Mouse (Mus musculus): ENCODE measurements around the gene Urgcp. TPM values are rescaled to one million over a fixed set of nuclear protein-coding genes. Genes with fewer than 3 reads are reported as not detected.

Urgcp gene
- polyA plus RNA-seq, 1 experiment from 2014 or later: 9.4 TPM

DNA sequence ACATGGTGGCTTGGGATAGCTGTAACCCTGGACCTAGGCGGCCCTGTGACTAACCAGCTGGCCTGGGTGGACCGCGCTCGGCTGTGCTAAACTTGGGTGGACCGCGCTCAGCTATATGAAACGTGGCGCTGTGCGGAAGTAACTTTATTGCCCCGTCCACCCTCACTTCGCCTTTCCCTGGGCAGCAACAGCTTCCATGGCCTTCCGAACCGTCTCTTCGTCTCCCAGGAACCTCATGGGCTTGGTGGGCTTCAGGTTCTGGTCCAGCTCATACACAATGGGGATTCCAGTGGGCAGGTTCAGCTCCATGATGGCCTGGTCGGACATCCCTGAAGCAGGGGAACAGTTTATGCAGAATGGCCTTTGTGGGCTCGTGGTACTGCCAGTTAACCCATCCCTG is 39.3 kb upstream of the Urgcp start:
- Histone ChIP-seq H3K27ac (ENCODE audit: low read length) (no peak overlapping the region), H3K4me2 (ENCODE audit: low read depth, low read length) (no peak overlapping the region), H3K4me3 (ENCODE audit: low read depth, low read length) (no peak overlapping the region), H3K4me1 (ENCODE audit: control insufficient read depth, low read depth, low read length) (peaks cover 3% of the 10 kb centered on the region; the same call in 1 of the 2 replicates), H3K9ac (ENCODE audit: low read depth, low read length) (no peak overlapping the region), H3K9me3 (replicated peaks; ENCODE audit: control insufficient read depth, low read length) (no peaks in the 10 kb centered on the region), H3K36me3 (ENCODE audit: control insufficient read depth, insufficient read depth) (peaks cover 15% of the 10 kb centered on the region), H3K27me3 (ENCODE audit: control insufficient read depth, insufficient read depth, low read depth, low read length) (no peaks in the 10 kb centered on the region)
- WGBS (ENCODE audit: insufficient replicate concordance): 82% methylated on average over 16 of the region's 16 CpGs
- ATAC-seq (ENCODE audit: low read depth): no peak

DNA sequence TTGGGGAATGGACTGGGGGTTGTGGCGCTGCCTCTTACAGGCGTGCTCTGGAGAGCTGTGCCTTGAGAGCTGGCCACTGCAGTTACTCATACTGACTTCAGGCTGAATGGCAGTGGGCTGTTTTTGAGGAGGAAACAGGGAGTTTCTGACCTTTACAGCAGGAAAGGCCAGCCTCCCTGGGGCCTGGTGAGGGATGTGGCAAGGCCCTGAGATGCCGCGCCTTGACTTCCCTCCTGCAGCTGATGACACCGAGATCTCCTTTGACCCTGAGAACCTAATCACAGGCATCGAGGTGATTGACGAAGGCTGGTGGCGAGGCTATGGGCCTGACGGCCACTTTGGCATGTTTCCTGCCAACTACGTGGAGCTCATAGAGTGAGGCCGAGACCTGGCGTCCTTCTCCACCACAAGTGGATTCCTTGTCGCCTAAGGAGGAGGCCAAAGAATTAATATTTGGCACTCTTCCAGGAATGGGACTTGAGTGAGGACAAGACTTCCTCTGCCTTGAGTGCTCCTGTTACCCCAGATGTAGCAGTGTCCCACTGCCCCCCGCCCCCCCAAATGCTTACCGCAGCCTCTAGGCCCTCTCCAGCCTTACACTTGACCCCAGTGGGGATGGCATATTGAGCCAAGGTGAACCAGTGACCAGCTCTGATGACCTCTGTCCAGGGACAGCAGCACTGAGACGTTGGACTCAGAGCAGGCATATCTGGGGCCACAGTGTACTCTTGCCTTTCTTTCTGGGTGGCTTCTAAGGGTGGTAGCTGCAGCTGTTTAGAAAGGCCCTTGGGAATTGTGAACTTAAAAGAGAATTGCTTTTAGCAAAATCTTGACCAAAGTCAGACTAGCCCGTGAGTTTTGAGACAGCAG is 37.7 kb upstream of the Urgcp start:
- no peak for ATAC-seq (ENCODE audit: low read depth)
- Histone ChIP-seq H3K36me3 (ENCODE audit: control insufficient read depth, insufficient read depth) (peaks cover 16% of the 10 kb centered on the region), H3K27me3 (ENCODE audit: control insufficient read depth, insufficient read depth, low read depth, low read length) (no peaks in the 10 kb centered on the region), H3K9ac (ENCODE audit: low read depth, low read length) (no peak overlapping the region), H3K9me3 (replicated peaks; ENCODE audit: control insufficient read depth, low read length) (no peaks in the 10 kb centered on the region), H3K27ac (ENCODE audit: low read length) (no peak overlapping the region), H3K4me1 (ENCODE audit: control insufficient read depth, low read depth, low read length) (peaks cover 3% of the 10 kb centered on the region; the same call in 1 of the 2 replicates), H3K4me2 (ENCODE audit: low read depth, low read length) (no peak overlapping the region), H3K4me3 (ENCODE audit: low read depth, low read length) (no peak overlapping the region)
- WGBS (ENCODE audit: insufficient replicate concordance): 78% methylated on average over 17 of the region's 17 CpGs

DNA sequence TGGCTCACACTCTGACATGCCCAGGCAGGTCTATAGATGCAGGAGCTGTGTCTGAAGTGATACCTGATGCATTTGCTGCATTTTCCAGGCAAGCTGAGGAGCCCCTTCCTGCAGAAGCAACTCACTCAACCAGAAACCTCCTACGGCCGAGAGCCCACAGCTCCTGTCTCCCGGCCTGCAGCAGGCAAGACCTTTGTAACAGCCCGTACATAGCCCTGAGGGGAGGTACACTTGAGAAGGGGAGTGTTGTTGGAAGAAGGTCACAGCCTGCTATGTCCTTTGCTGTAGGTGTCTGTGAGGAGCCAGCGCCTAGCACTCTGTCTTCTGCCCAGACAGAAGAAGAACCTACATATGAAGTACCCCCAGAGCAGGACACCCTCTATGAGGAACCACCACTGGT is 35.8 kb upstream of the Urgcp start:
- WGBS (ENCODE audit: insufficient replicate concordance): 80% methylated on average over 5 of the region's 5 CpGs
- peaks cover 3% of the 10 kb centered on the region; the same call in 1 of the 2 replicates for H3K4me1 ChIP-seq (ENCODE audit: control insufficient read depth, low read depth, low read length)
- H3K27me3 ChIP-seq (ENCODE audit: control insufficient read depth, insufficient read depth, low read depth, low read length): no peaks in the 10 kb centered on the region
- H3K27ac ChIP-seq (ENCODE audit: low read length): no peak overlapping the region
- no peak for ATAC-seq (ENCODE audit: low read depth)
- H3K9ac ChIP-seq (ENCODE audit: low read depth, low read length): no peak overlapping the region
- H3K4me3 ChIP-seq (ENCODE audit: low read depth, low read length): no peak overlapping the region
- H3K4me2 ChIP-seq (ENCODE audit: low read depth, low read length): no peak overlapping the region
- no peaks in the 10 kb centered on the region for H3K9me3 ChIP-seq (replicated peaks; ENCODE audit: control insufficient read depth, low read length)
- peaks cover 19% of the 10 kb centered on the region for H3K36me3 ChIP-seq (ENCODE audit: control insufficient read depth, insufficient read depth)

- H3K27ac ChIP-seq (ENCODE audit: low read length): no peak overlapping the region
- no peak overlapping the region for H3K4me3 ChIP-seq (ENCODE audit: low read depth, low read length)
- no peak overlapping the region for H3K9ac ChIP-seq (ENCODE audit: low read depth, low read length)
- H3K36me3 ChIP-seq (ENCODE audit: control insufficient read depth, insufficient read depth): peaks cover 19% of the 10 kb centered on the region
- no peaks in the 10 kb centered on the region for H3K27me3 ChIP-seq (ENCODE audit: control insufficient read depth, insufficient read depth, low read depth, low read length)
- 77% methylated on average over 11 of the region's 11 CpGs for WGBS (ENCODE audit: insufficient replicate concordance)
- no peaks in the 10 kb centered on the region for H3K9me3 ChIP-seq (replicated peaks; ENCODE audit: control insufficient read depth, low read length)
- no peak overlapping the region for H3K4me2 ChIP-seq (ENCODE audit: low read depth, low read length)
- ATAC-seq (ENCODE audit: low read depth): no peak
- peaks cover 3% of the 10 kb centered on the region; the same call in 1 of the 2 replicates for H3K4me1 ChIP-seq (ENCODE audit: control insufficient read depth, low read depth, low read length)
These were observed 35.2 kb upstream of the Urgcp start for GRCm38 (mm10) chr11:5797371-5797770.

DNA sequence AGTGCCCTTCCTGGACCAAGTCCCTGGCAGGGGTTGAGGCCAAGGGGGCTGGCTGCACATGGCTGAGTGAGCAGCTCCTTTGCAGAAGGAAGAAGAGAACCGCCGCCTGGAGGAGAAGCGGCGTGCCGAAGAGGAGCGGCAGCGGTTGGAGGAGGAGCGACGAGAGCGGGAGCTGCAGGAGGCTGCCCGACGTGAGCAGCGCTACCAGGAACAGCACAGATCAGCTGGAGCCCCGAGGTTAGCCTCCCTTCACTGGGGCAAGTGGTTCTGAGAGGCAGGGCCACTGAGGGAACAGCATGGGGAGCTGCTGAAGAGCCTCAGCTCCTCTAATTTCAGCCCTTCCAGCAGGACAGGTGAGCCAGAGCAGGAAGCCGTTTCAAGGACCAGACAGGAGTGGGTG is 34.8 kb upstream of the Urgcp start:
- Histone ChIP-seq H3K4me1 (ENCODE audit: control insufficient read depth, low read depth, low read length) (peaks cover under 1% of the 10 kb centered on the region; the same call in 1 of the 2 replicates), H3K27ac (ENCODE audit: low read length) (no peak overlapping the region), H3K4me2 (ENCODE audit: low read depth, low read length) (no peak overlapping the region), H3K27me3 (ENCODE audit: control insufficient read depth, insufficient read depth, low read depth, low read length) (no peaks in the 10 kb centered on the region), H3K9ac (ENCODE audit: low read depth, low read length) (no peak overlapping the region), H3K9me3 (replicated peaks; ENCODE audit: control insufficient read depth, low read length) (no peaks in the 10 kb centered on the region), H3K4me3 (ENCODE audit: low read depth, low read length) (no peak overlapping the region), H3K36me3 (ENCODE audit: control insufficient read depth, insufficient read depth) (peaks cover 19% of the 10 kb centered on the region)
- WGBS (ENCODE audit: insufficient replicate concordance): 86% methylated on average over 15 of the region's 15 CpGs
- no peak for ATAC-seq (ENCODE audit: low read depth)

DNA sequence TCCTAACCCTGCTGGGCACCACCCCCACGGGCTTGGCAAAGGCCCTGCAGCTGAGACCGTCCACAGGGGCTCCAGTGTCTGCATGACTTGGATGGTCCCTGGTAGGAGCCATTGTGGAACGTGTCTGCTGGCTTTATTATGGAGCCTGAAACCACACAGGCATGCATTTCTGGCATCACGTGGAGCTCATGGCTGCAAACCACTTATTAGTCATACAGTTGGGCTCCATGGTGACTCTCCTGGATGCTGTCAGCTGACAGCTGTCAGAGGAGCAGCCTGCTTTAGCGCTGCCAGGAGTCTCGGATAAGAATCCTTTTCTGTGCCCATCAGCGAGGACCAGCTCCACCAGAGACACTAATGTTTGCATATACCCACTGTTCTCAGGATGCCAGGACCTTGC is 33.5 kb upstream of the Urgcp start:
- WGBS (ENCODE audit: insufficient replicate concordance): 78% methylated on average over 7 of the region's 7 CpGs
- Histone ChIP-seq H3K27ac (ENCODE audit: low read length) (no peak overlapping the region), H3K36me3 (ENCODE audit: control insufficient read depth, insufficient read depth) (peaks cover 19% of the 10 kb centered on the region), H3K27me3 (ENCODE audit: control insufficient read depth, insufficient read depth, low read depth, low read length) (no peaks in the 10 kb centered on the region), H3K4me1 (ENCODE audit: control insufficient read depth, low read depth, low read length) (no peaks in the 10 kb centered on the region), H3K9ac (ENCODE audit: low read depth, low read length) (no peak overlapping the region), H3K9me3 (replicated peaks; ENCODE audit: control insufficient read depth, low read length) (no peaks in the 10 kb centered on the region), H3K4me3 (ENCODE audit: low read depth, low read length) (no peak overlapping the region), H3K4me2 (ENCODE audit: low read depth, low read length) (no peak overlapping the region)
- no peak for ATAC-seq (ENCODE audit: low read depth)

- Histone ChIP-seq H3K27me3 (ENCODE audit: control insufficient read depth, insufficient read depth, low read depth, low read length) (no peaks in the 10 kb centered on the region), H3K9ac (ENCODE audit: low read depth, low read length) (no peak overlapping the region), H3K27ac (ENCODE audit: low read length) (no peak overlapping the region), H3K9me3 (replicated peaks; ENCODE audit: control insufficient read depth, low read length) (no peaks in the 10 kb centered on the region), H3K4me2 (ENCODE audit: low read depth, low read length) (no peak overlapping the region), H3K36me3 (ENCODE audit: control insufficient read depth, insufficient read depth) (peaks cover 19% of the 10 kb centered on the region), H3K4me1 (ENCODE audit: control insufficient read depth, low read depth, low read length) (no peaks in the 10 kb centered on the region), H3K4me3 (ENCODE audit: low read depth, low read length) (no peak overlapping the region)
- no peak for ATAC-seq (ENCODE audit: low read depth)
- WGBS (ENCODE audit: insufficient replicate concordance): 81% methylated on average over 9 of the region's 9 CpGs
These were observed 33.1 kb upstream of the Urgcp start for GRCm38 (mm10) chr11:5795290-5795689.

GRCm38 (mm10) chr11:5790431-5790830 is 28.3 kb upstream of the Urgcp start:
- peaks cover 23% of the 10 kb centered on the region for H3K4me1 ChIP-seq (ENCODE audit: control insufficient read depth, low read depth, low read length)
- H3K27ac ChIP-seq (ENCODE audit: low read length): no peak overlapping the region
- ATAC-seq (ENCODE audit: low read depth): no peak
- no peak overlapping the region for H3K9ac ChIP-seq (ENCODE audit: low read depth, low read length)
- whole genome bisulfite sequencing (ENCODE audit: insufficient replicate concordance): 83% methylated on average over 1 of the region's 1 CpGs
- no peak overlapping the region for H3K4me2 ChIP-seq (ENCODE audit: low read depth, low read length)
- H3K9me3 ChIP-seq (replicated peaks; ENCODE audit: control insufficient read depth, low read length): no peaks in the 10 kb centered on the region
- H3K4me3 ChIP-seq (ENCODE audit: low read depth, low read length): no peak overlapping the region
- H3K36me3 ChIP-seq (ENCODE audit: control insufficient read depth, insufficient read depth): peaks cover 4% of the 10 kb centered on the region
- no peaks in the 10 kb centered on the region for H3K27me3 ChIP-seq (ENCODE audit: control insufficient read depth, insufficient read depth, low read depth, low read length)

- H3K4me3 ChIP-seq (ENCODE audit: low read depth, low read length): peak overlapping the region; percentile 75
- H3K9me3 ChIP-seq (replicated peaks; ENCODE audit: control insufficient read depth, low read length): no peaks in the 10 kb centered on the region
- peak overlapping the region; percentile 85 for H3K4me2 ChIP-seq (ENCODE audit: low read depth, low read length)
- peak overlapping the region; percentile 97 for H3K27ac ChIP-seq (ENCODE audit: low read length)
- H3K27me3 ChIP-seq (ENCODE audit: control insufficient read depth, insufficient read depth, low read depth, low read length): no peaks in the 10 kb centered on the region
- peaks cover 23% of the 10 kb centered on the region for H3K4me1 ChIP-seq (ENCODE audit: control insufficient read depth, low read depth, low read length)
- H3K9ac ChIP-seq (ENCODE audit: low read depth, low read length): peak overlapping the region; percentile 72
- ATAC-seq (ENCODE audit: low read depth): no peak
- H3K36me3 ChIP-seq (ENCODE audit: control insufficient read depth, insufficient read depth): peaks cover 4% of the 10 kb centered on the region; the same call in 1 of the 2 replicates
- WGBS (ENCODE audit: insufficient replicate concordance): 43% methylated on average over 3 of the region's 3 CpGs
These were observed 27.7 kb upstream of the Urgcp start for GRCm38 (mm10) chr11:5789754-5790333.

Measured in liver, embryonic 16.5 days (tissue).